Mouse (Mus musculus): ENCODE data around the gene Lsm5. TPM values are rescaled to one million over a fixed set of nuclear protein-coding genes. Genes with fewer than 3 reads are reported as not detected.

Gene Lsm5
- polyA plus RNA-seq (2015; fragmentation: Nextera tagmentation; extraction: Ambion mirVana) = 159 and 162 TPM in 2 replicates

GRCm38 (mm10) chr6:56703931-56704900 lies at the start of gene Lsm5:
Gene Lsm5 (minus strand): TSS chr6:56704710.
- Histone ChIP-seq H3K9ac (peak within 1 kb of the TSS; percentile 77), H3K27ac (peak within 1 kb of the TSS; percentile 22; the same call in 1 of the 2 replicates), H3K9me3 (0 out of 2 replicates have a peak, but pooled peaks cover 4% of the 10 kb centered on the region), H3K4me3 (peak within 1 kb of the TSS; percentile 80), H3K4me1 (0 out of 2 replicates have a peak, but pooled peaks cover 6% of the 10 kb centered on the region), H3K36me3 (peaks cover 4% of the 10 kb centered on the region), H3K4me2 (replicated peaks) (peak within 1 kb of the TSS; percentile 88), H3K27me3 (no peaks in the 10 kb centered on the region)
- under 1% methylated on average over 46 of the region's 46 CpGs for WGBS
- ATAC-seq (ENCODE audit: low FRiP score, low read depth) = peak; percentile 92

- no peak for ATAC-seq (ENCODE audit: low FRiP score, low read depth)
- H3K9ac ChIP-seq = no peak overlapping the region
- no peaks in the 10 kb centered on the region for H3K9me3 ChIP-seq
- peaks cover 53% of the 10 kb centered on the region for H3K36me3 ChIP-seq
- no peak overlapping the region for H3K4me2 ChIP-seq (replicated peaks)
- no peaks in the 10 kb centered on the region for H3K4me1 ChIP-seq
- H3K4me3 ChIP-seq = no peak overlapping the region
- no peaks in the 10 kb centered on the region for H3K27me3 ChIP-seq
- H3K27ac ChIP-seq = no peak overlapping the region
- 87% methylated on average over 3 of the region's 3 CpGs for WGBS
Observed at GRCm38 (mm10) chr6:56753719-56754118, 49.2 kb upstream of the Lsm5 start.

- no peak for ATAC-seq (ENCODE audit: low FRiP score, low read depth)
- Histone ChIP-seq H3K27ac (no peak overlapping the region), H3K4me1 (no peaks in the 10 kb centered on the region), H3K9ac (no peak overlapping the region), H3K4me3 (no peak overlapping the region), H3K4me2 (replicated peaks) (no peak overlapping the region), H3K36me3 (peaks cover 32% of the 10 kb centered on the region), H3K9me3 (no peaks in the 10 kb centered on the region), H3K27me3 (no peaks in the 10 kb centered on the region)
- WGBS = 74% methylated on average over 5 of the region's 5 CpGs
Observed at GRCm38 (mm10) chr6:56745950-56746543, 41.5 kb upstream of the Lsm5 start.

GRCm38 (mm10) chr6:56732545-56732944 lies 28.0 kb upstream of the Lsm5 start:
- peaks cover 67% of the 10 kb centered on the region for H3K36me3 ChIP-seq
- ATAC-seq (ENCODE audit: low FRiP score, low read depth) = no peak
- 77% methylated on average over 2 of the region's 2 CpGs for WGBS
- no peak overlapping the region for H3K4me2 ChIP-seq (replicated peaks)
- H3K27ac ChIP-seq = no peak overlapping the region
- no peaks in the 10 kb centered on the region for H3K9me3 ChIP-seq
- H3K4me1 ChIP-seq = no peaks in the 10 kb centered on the region
- H3K27me3 ChIP-seq = no peaks in the 10 kb centered on the region
- H3K9ac ChIP-seq = no peak overlapping the region
- H3K4me3 ChIP-seq = no peak overlapping the region

GRCm38 (mm10) chr6:56720877-56721276 lies 16.4 kb upstream of the Lsm5 start:
- Histone ChIP-seq H3K9me3 (no peaks in the 10 kb centered on the region), H3K4me3 (no peak overlapping the region), H3K4me1 (peaks cover 12% of the 10 kb centered on the region), H3K36me3 (peaks cover 18% of the 10 kb centered on the region), H3K9ac (no peak overlapping the region), H3K4me2 (replicated peaks) (no peak overlapping the region), H3K27ac (no peak overlapping the region), H3K27me3 (no peaks in the 10 kb centered on the region)
- ATAC-seq (ENCODE audit: low FRiP score, low read depth) = no peak
- 46% methylated on average over 3 of the region's 3 CpGs for WGBS

GRCm38 (mm10) chr6:56719071-56719470 lies 14.6 kb upstream of the Lsm5 start:
- Histone ChIP-seq H3K27ac (no peak overlapping the region), H3K4me2 (replicated peaks) (no peak overlapping the region), H3K9me3 (no peaks in the 10 kb centered on the region), H3K36me3 (peaks cover 9% of the 10 kb centered on the region), H3K4me1 (peaks cover 14% of the 10 kb centered on the region), H3K27me3 (no peaks in the 10 kb centered on the region), H3K9ac (no peak overlapping the region), H3K4me3 (no peak overlapping the region)
- no peak for ATAC-seq (ENCODE audit: low FRiP score, low read depth)
- WGBS = 85% methylated on average over 1 of the region's 1 CpGs

- peak; percentile 14; the same call in 1 of the 2 replicates for ATAC-seq (ENCODE audit: low FRiP score, low read depth)
- Histone ChIP-seq H3K4me3 (peak overlapping the region; percentile 72), H3K27ac (peak overlapping the region; percentile 94), H3K4me2 (replicated peaks) (peak overlapping the region; percentile 73), H3K9ac (peak overlapping the region; percentile 80), H3K36me3 (no peaks in the 10 kb centered on the region), H3K4me1 (peaks cover 9% of the 10 kb centered on the region), H3K27me3 (no peaks in the 10 kb centered on the region), H3K9me3 (no peaks in the 10 kb centered on the region)
- WGBS = under 1% methylated on average over 25 of the region's 25 CpGs
Observed at GRCm38 (mm10) chr6:56715270-56715666, 10.8 kb upstream of the Lsm5 start.

- Histone ChIP-seq H3K4me1 (peaks cover 9% of the 10 kb centered on the region), H3K9ac (peak within 1 kb of the TSS; percentile 80), H3K27me3 (no peaks in the 10 kb centered on the region), H3K9me3 (no peaks in the 10 kb centered on the region), H3K36me3 (no peaks in the 10 kb centered on the region), H3K27ac (peak within 1 kb of the TSS; percentile 94), H3K4me3 (peak within 1 kb of the TSS; percentile 72), H3K4me2 (replicated peaks) (peak within 1 kb of the TSS; percentile 73)
- WGBS = under 1% methylated on average over 63 of the region's 64 CpGs
- ATAC-seq (ENCODE audit: low FRiP score, low read depth) = peak; percentile 98
Observed at GRCm38 (mm10) chr6:56714574-56715269, 10.2 kb upstream of the Lsm5 start, which contains the start of gene Avl9. Gene Avl9 (plus strand): TSS chr6:56714899.

- WGBS = 54% methylated on average over 7 of the region's 7 CpGs
- no peaks in the 10 kb centered on the region for H3K36me3 ChIP-seq
- peaks cover 9% of the 10 kb centered on the region for H3K4me1 ChIP-seq
- ATAC-seq (ENCODE audit: low FRiP score, low read depth) = no peak
- peak overlapping the region; percentile 73 for H3K4me2 ChIP-seq (replicated peaks)
- H3K27me3 ChIP-seq = no peaks in the 10 kb centered on the region
- peak overlapping the region; percentile 94; the same call in 1 of the 2 replicates for H3K27ac ChIP-seq
- H3K9me3 ChIP-seq = no peaks in the 10 kb centered on the region
- H3K9ac ChIP-seq = no peak overlapping the region
- H3K4me3 ChIP-seq = peak overlapping the region; percentile 72
Observed at GRCm38 (mm10) chr6:56714186-56714573, 9.7 kb upstream of the Lsm5 start.

- H3K27ac ChIP-seq = no peak overlapping the region
Observed at GRCm38 (mm10) chr6:56692445-56692844, 12.1 kb downstream of the Lsm5 start.

GRCm38 (mm10) chr6:56691205-56691604 lies 13.3 kb downstream of the Lsm5 start:
- Histone ChIP-seq H3K4me3 (no peak overlapping the region), H3K9me3 (no peaks in the 10 kb centered on the region), H3K4me1 (peaks cover 7% of the 10 kb centered on the region; the same call in 1 of the 2 replicates), H3K4me2 (replicated peaks) (no peak overlapping the region), H3K36me3 (no peaks in the 10 kb centered on the region), H3K27ac (no peak overlapping the region), H3K27me3 (no peaks in the 10 kb centered on the region), H3K9ac (no peak overlapping the region)
- 8% methylated on average over 2 of the region's 2 CpGs for WGBS
- peak; percentile 71 for ATAC-seq (ENCODE audit: low FRiP score, low read depth)

More at GRCm38 (mm10) chr6:56692445-56692844, 12.1 kb downstream of the Lsm5 start:
- H3K9me3 ChIP-seq = no peaks in the 10 kb centered on the region
- H3K4me1 ChIP-seq = peaks cover 7% of the 10 kb centered on the region; the same call in 1 of the 2 replicates
- H3K9ac ChIP-seq = no peak overlapping the region
- WGBS = 71% methylated on average over 4 of the region's 4 CpGs
- H3K36me3 ChIP-seq = no peaks in the 10 kb centered on the region
- H3K4me3 ChIP-seq = no peak overlapping the region
- H3K27me3 ChIP-seq = no peaks in the 10 kb centered on the region
- H3K4me2 ChIP-seq (replicated peaks) = no peak overlapping the region
- ATAC-seq (ENCODE audit: low FRiP score, low read depth) = no peak
